Mouse (Mus musculus) myocyte (in vitro differentiated cells): ENCODE results near the gene Fdx1. TPM values are rescaled to one million over a fixed set of nuclear protein-coding genes. Genes with fewer than 3 reads are reported as not detected.

Experiments
- H3K27me3 ChIP-seq: one replicate; pipeline ENCODE4 v1.6.1; 2011; ENCODE audit not compliant: control insufficient read depth, insufficient read depth, insufficient read length
- H3K36me3 ChIP-seq: one replicate; pipeline ENCODE4 v1.6.1; 2011; ENCODE audit not compliant: control insufficient read depth, insufficient read depth
- H3K4me2 ChIP-seq: one replicate; pipeline ENCODE4 v1.6.1; 2011; ENCODE audit warnings: low read depth, control low read depth
- H3K4me3 ChIP-seq: one replicate; pipeline ENCODE4 v1.5.1; 2011; ENCODE audit warnings: mild to moderate bottlenecking, control low read depth, moderate library complexity
- H3K79me2 ChIP-seq: one replicate; pipeline ENCODE4 v1.6.1; 2011; ENCODE audit not compliant: control insufficient read depth, insufficient read depth
- H3ac ChIP-seq: one replicate; pipeline ENCODE4 v1.6.1; 2011; ENCODE audit not compliant: control insufficient read depth, insufficient read length
- CEBPB ChIP-seq: IDR thresholded peaks from 2 replicates; pipeline ENCODE4 v1.6.1; 2011; ENCODE audit warnings: mild to moderate bottlenecking, moderate library complexity; ENCODE audit not compliant: poor library complexity, insufficient read depth, severe bottlenecking
- E2F4 ChIP-seq: IDR thresholded peaks from one replicate; pipeline ENCODE4 v1.6.1; 2011; ENCODE audit warnings: mild to moderate bottlenecking, control low read depth, moderate library complexity; ENCODE audit not compliant: insufficient read depth
- MAX ChIP-seq: IDR thresholded peaks from one replicate; pipeline ENCODE4 v1.6.1; 2011; ENCODE audit warnings: low read depth, mild to moderate bottlenecking, control low read depth
- MYOD1 ChIP-seq, 3 experiments: IDR thresholded peaks; one replicate each; pipeline ENCODE4 v1.6.1; 2011; ENCODE audit warnings: control low read depth in 2 of 3, low read depth in 2 of 3, mild to moderate bottlenecking in 2 of 3, moderate library complexity in 1 of 3; ENCODE audit not compliant: insufficient read length in 2 of 3, control insufficient read depth in 1 of 3
- MYOG ChIP-seq, 3 experiments: IDR thresholded peaks; one replicate each; pipeline ENCODE4 v1.6.1; 2011; ENCODE audit warnings: control low read depth in 2 of 3, low read depth in 2 of 3, mild to moderate bottlenecking in 2 of 3; ENCODE audit not compliant: insufficient read length in 2 of 3, control insufficient read depth in 1 of 3, insufficient read depth in 1 of 3
- POLR2A ChIP-seq: IDR thresholded peaks from one replicate; pipeline ENCODE4 v1.6.1; 2011; ENCODE audit warnings: low read depth, mild to moderate bottlenecking, control low read depth, moderate library complexity; ENCODE audit not compliant: insufficient read length
- POLR2AphosphoS2 ChIP-seq: IDR thresholded peaks from one replicate; pipeline ENCODE4 v1.6.1; 2011; ENCODE audit warnings: low read depth, control low read depth; ENCODE audit not compliant: insufficient read length
- REST ChIP-seq: IDR thresholded peaks from one replicate; pipeline ENCODE4 v1.6.1; 2011; ENCODE audit warnings: mild to moderate bottlenecking, control low read depth, moderate library complexity; ENCODE audit not compliant: insufficient read depth, insufficient read length
- SRF ChIP-seq: IDR thresholded peaks from one replicate; pipeline ENCODE4 v1.6.1; 2011; ENCODE audit warnings: low read depth; ENCODE audit not compliant: control insufficient read depth, insufficient read length
- TCF12 ChIP-seq: IDR thresholded peaks from one replicate; pipeline ENCODE4 v1.6.1; 2011; ENCODE audit warnings: mild to moderate bottlenecking, control low read depth; ENCODE audit not compliant: poor library complexity, insufficient read depth, severe bottlenecking
- TCF3 ChIP-seq: IDR thresholded peaks from one replicate; pipeline ENCODE4 v1.6.1; 2011; ENCODE audit warnings: low read depth, control low read depth; ENCODE audit not compliant: insufficient read length
- USF1 ChIP-seq: IDR thresholded peaks from one replicate; pipeline ENCODE4 v1.6.1; 2011; ENCODE audit warnings: low read depth, mild to moderate bottlenecking, control low read depth, moderate library complexity
- polyA plus RNA-seq: library from polyadenylated mRNA; unstranded; fragments of >200 nt; fragmentation: generic; extraction: Trizol; gene quantifications from one replicate; pipeline ENCODE4 v1.2.1, GENCODE M21; 2012; ENCODE audit warnings: missing spikeins

Gene Fdx1
- polyA plus RNA-seq, 1 experiment, result 16.0 TPM

GRCm38 (mm10) chr9:52003501-52003900 is 40.1 kb upstream of the Fdx1 start:
- H3K79me2 ChIP-seq, result no peaks in the 10 kb centered on the region
- no peak overlapping the region for H3K4me3 ChIP-seq
- H3K4me2 ChIP-seq, result no peak overlapping the region
- H3K27me3 ChIP-seq, result no peaks in the 10 kb centered on the region
- H3K36me3 ChIP-seq, result no peaks in the 10 kb centered on the region
- TF ChIP-seq E2F4 (no peak), POLR2AphosphoS2 (no peak), TCF12 (no peak), SRF (no peak)
- H3ac ChIP-seq, result no peak overlapping the region

- Histone ChIP-seq H3K27me3 (no peaks in the 10 kb centered on the region), H3K4me2 (no peak overlapping the region), H3K79me2 (no peaks in the 10 kb centered on the region), H3K36me3 (no peaks in the 10 kb centered on the region), H3ac (no peak overlapping the region), H3K4me3 (no peak overlapping the region)
- no peak for TF ChIP-seq CEBPB
- TF ChIP-seq MAX, result no peak
- no peak for TF ChIP-seq REST
- TF ChIP-seq MYOD1 (IDR thresholded peaks at IDR 0.05; ENCODE audit: control insufficient read depth in 1 of 3, insufficient read length in 2 of 3, low read depth in 2 of 3), result no peak
Measured at GRCm38 (mm10) chr9:51995331-51996099, 32.2 kb upstream of the Fdx1 start.

GRCm38 (mm10) chr9:51994636-51995260 is 31.4 kb upstream of the Fdx1 start:
- Histone ChIP-seq H3K36me3 (no peaks in the 10 kb centered on the region), H3K79me2 (no peaks in the 10 kb centered on the region), H3K4me2 (no peak overlapping the region), H3ac (no peak overlapping the region), H3K4me3 (no peak overlapping the region), H3K27me3 (no peaks in the 10 kb centered on the region)
- no peak for TF ChIP-seq MYOG (IDR thresholded peaks at IDR 0.05; ENCODE audit: control insufficient read depth in 1 of 3, insufficient read depth in 1 of 3, insufficient read length in 2 of 3, low read depth in 2 of 3)

- no peak for TF ChIP-seq TCF3
- no peak for TF ChIP-seq POLR2AphosphoS2
- no peak overlapping the region for H3ac ChIP-seq
- no peaks in the 10 kb centered on the region for H3K36me3 ChIP-seq
- H3K4me2 ChIP-seq, result no peak overlapping the region
- H3K4me3 ChIP-seq, result no peak overlapping the region
- no peaks in the 10 kb centered on the region for H3K27me3 ChIP-seq
- no peaks in the 10 kb centered on the region for H3K79me2 ChIP-seq
Measured at GRCm38 (mm10) chr9:51993486-51994275, 30.3 kb upstream of the Fdx1 start.

- Histone ChIP-seq H3K79me2 (no peaks in the 10 kb centered on the region), H3K36me3 (no peaks in the 10 kb centered on the region), H3K4me3 (no peak overlapping the region), H3K27me3 (no peaks in the 10 kb centered on the region), H3ac (no peak overlapping the region), H3K4me2 (no peak overlapping the region)
- TF ChIP-seq MYOG (IDR thresholded peaks at IDR 0.05; ENCODE audit: control insufficient read depth in 1 of 3, insufficient read depth in 1 of 3, insufficient read length in 2 of 3, low read depth in 2 of 3) (no peak), TCF12 (no peak), USF1 (no peak), SRF (no peak), MAX (no peak), E2F4 (no peak), POLR2AphosphoS2 (no peak), TCF3 (no peak), MYOD1 (IDR thresholded peaks at IDR 0.05; ENCODE audit: control insufficient read depth in 1 of 3, insufficient read length in 2 of 3, low read depth in 2 of 3) (no peak), POLR2A (no peak)
Measured at GRCm38 (mm10) chr9:51991241-51991876, 28.0 kb upstream of the Fdx1 start.
